Mouse (Mus musculus): ENCODE results near the gene Aldh3a2. TPM values are rescaled to one million over a fixed set of nuclear protein-coding genes. Genes with fewer than 3 reads are reported as not detected.
"Not testable (repeated sequence)": the region's sequence is repeated elsewhere in the genome, so short reads cannot be mapped to it uniquely, and the experiment has no call there.

Gene Aldh3a2
- total and polyA plus RNA-seq, 3 experiments, result 11.0 to 15.0 TPM; not detected in 1

DNA sequence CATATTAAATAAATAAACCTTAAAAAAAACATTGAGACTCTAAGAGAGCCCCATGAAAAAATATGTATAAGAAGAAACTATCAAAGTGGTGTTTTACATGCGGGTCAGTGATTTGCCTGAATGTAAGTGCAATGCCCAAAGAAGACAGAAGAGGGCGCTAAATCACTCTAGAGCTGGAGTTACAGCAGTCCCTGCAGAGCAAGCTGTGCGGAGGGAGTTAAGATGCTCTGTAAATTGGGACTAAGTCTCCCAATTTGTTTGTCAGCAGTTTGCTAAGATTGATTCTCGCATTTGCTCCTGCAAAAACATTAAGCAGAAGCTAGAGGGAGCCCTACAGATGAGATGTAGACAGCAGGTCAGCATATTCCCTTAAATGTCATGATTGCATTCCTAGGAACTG, 38.1 kb upstream of the Aldh3a2 start (continued):
- no peak for TF ChIP-seq CHD1 (IDR thresholded peaks at IDR 0.05; ENCODE audit: low read depth, low read length)

DNA sequence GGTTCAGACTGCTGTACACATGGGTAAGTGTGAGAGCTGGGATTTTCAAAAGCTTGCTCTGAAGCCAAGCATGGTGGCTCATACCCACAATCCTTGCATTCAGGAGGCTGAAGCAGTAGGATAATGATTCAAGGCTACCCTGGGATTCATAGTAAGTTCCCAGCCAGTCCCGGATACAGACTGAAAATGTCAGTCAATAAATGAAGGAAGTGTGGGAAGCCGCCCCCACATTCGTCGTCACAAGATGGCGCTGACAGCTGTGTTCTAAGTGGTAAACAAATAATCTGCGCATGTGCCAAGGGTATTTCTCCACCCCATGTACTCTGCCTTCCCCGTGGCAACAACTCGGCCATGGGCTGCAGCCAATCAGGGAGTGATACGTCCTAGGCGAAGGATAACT, 37.3 kb upstream of the Aldh3a2 start:
- TF ChIP-seq HCFC1 (IDR thresholded peaks at IDR 0.05; ENCODE audit: low read depth, low read length) (peak; percentile 65), CTCF (IDR thresholded peaks at IDR 0.05 in 2 of 3, conservative IDR thresholded peaks at IDR 0.05 in 1 of 3; ENCODE audit: control insufficient read depth in 1 of 3, insufficient read depth in 1 of 3, low read depth in 2 of 3, low read length in 3 of 3, poor library complexity in 1 of 3, severe bottlenecking in 1 of 3) (peak in 2 of 3 experiments; percentile 9 to 13; a peak in 1 of 6 replicates), SIN3A (IDR thresholded peaks at IDR 0.05; ENCODE audit: low read length) (peak; percentile 35; the same call in 1 of the 2 replicates), ELF1 (IDR thresholded peaks at IDR 0.05; ENCODE audit: low read depth, low read length) (0 out of 2 replicates have a peak, but pooled peaks have one; percentile 27), MXI1 (IDR thresholded peaks at IDR 0.05; ENCODE audit: low read depth, low read length) (peak; percentile 21; the same call in 1 of the 2 replicates), NRF1 (IDR thresholded peaks at IDR 0.05; ENCODE audit: insufficient read depth, low read depth, low read length, poor library complexity, severe bottlenecking) (peak; percentile 31; the same call in 1 of the 2 replicates), SMC3 (IDR thresholded peaks at IDR 0.05; ENCODE audit: low read depth, low read length) (peak; percentile 20; the same call in 1 of the 2 replicates)
- peak overlapping the region; percentile 51 for H3K9ac ChIP-seq (ENCODE audit: control insufficient read depth, low read depth, low read length, poor library complexity, severe bottlenecking)

DNA sequence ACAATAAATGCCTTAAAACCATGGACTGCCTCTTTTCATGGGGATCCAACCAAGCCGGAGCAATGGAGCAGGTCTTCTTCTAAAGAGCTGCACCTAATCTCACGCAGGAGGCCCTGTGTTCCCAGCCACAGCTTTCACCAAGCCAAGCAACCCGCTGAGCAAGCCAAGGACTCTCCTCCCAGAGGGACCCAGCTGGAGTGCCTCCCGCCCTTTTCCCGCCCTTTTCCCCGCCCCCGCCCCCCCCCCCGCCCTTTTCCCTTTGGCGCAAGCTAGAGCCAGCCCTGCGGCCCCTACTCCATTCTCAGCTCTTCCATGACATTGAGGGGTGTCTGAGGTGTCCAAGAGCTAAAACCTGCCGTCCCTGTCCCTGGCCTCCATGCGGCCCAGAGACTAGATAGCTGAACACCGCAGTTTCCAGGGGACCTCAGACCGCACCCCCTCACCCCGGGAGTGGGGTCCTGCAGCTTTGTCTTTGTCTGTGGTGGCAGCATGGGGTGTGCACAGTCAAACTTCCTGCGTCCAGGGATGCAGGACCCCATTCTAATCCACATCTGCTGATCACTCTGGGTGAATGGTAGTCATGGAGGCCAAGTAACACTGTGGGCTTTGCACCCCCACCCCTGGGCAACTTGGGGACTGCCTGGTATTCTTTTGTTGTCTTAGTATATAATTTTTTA, 33.6 kb upstream of the Aldh3a2 start:
- peak overlapping the region; percentile 20; the same call in 1 of the 2 replicates for H3K9ac ChIP-seq (ENCODE audit: control insufficient read depth, low read depth, low read length, poor library complexity, severe bottlenecking)
- H3K79me2 ChIP-seq (ENCODE audit: control insufficient read depth, insufficient read depth, low read length, poor library complexity), result no peaks in the 10 kb centered on the region
- H3K27ac ChIP-seq (ENCODE audit: control insufficient read depth, low read depth, low read length), result no peak overlapping the region
- peaks cover 0 to 11% of the 10 kb centered on the region in 2 experiments; a peak in 2 of 4 replicates for H3K36me3 ChIP-seq (ENCODE audit: control insufficient read depth in 1 of 2, insufficient read depth in 2 of 2, low read length in 2 of 2)
- DNase-seq (ENCODE audit: low read depth, low spot score), result no peak
- peaks cover 17 to 28% of the 10 kb centered on the region in 2 experiments; a peak in 3 of 4 replicates for H3K4me1 ChIP-seq (ENCODE audit: control insufficient read depth in 1 of 2, insufficient read depth in 2 of 2, low read length in 2 of 2)
- H3K4me3 ChIP-seq (ENCODE audit: control insufficient read depth in 1 of 2, insufficient read depth in 1 of 2, low read depth in 2 of 2, low read length in 2 of 2), result peak overlapping the region in 1 of 2 experiments; percentile 28; a peak in 1 of 4 replicates
- H3K27me3 ChIP-seq (ENCODE audit: control insufficient read depth in 1 of 2, insufficient read depth in 2 of 2, low read length in 2 of 2), result peaks cover 2 to 6% of the 10 kb centered on the region in 2 experiments; a peak in 2 of 4 replicates
- no peaks in the 10 kb centered on the region for H3K9me3 ChIP-seq (replicated peaks; ENCODE audit: insufficient read depth, low read length)
- TF ChIP-seq GATA1 (IDR thresholded peaks at IDR 0.05; ENCODE audit: low read depth, low read length), result no peak
- TF ChIP-seq ETS1 (IDR thresholded peaks at IDR 0.05; ENCODE audit: low read depth, low read length), result no peak
- no peak for TF ChIP-seq SMC3 (IDR thresholded peaks at IDR 0.05; ENCODE audit: low read depth, low read length)
- no peak for TF ChIP-seq CTCF (IDR thresholded peaks at IDR 0.05 in 2 of 3, conservative IDR thresholded peaks at IDR 0.05 in 1 of 3; ENCODE audit: control insufficient read depth in 1 of 3, insufficient read depth in 1 of 3, low read depth in 2 of 3, low read length in 3 of 3, poor library complexity in 1 of 3, severe bottlenecking in 1 of 3)
- no peak for TF ChIP-seq TAL1 (IDR thresholded peaks at IDR 0.05; ENCODE audit: low read length)
- no peak for TF ChIP-seq NRF1 (IDR thresholded peaks at IDR 0.05; ENCODE audit: insufficient read depth, low read depth, low read length, poor library complexity, severe bottlenecking)
- no peak for TF ChIP-seq HCFC1 (IDR thresholded peaks at IDR 0.05; ENCODE audit: low read depth, low read length)
- no peak for TF ChIP-seq NELFE (IDR thresholded peaks at IDR 0.05; ENCODE audit: low read depth, low read length)
- TF ChIP-seq USF1 (IDR thresholded peaks at IDR 0.05; ENCODE audit: low read depth, low read length), result no peak
- TF ChIP-seq KAT2A (conservative IDR thresholded peaks at IDR 0.05; ENCODE audit: low read depth, low read length), result no peak
- no peak for TF ChIP-seq ZMIZ1 (IDR thresholded peaks at IDR 0.05; ENCODE audit: low read depth, low read length)
- TF ChIP-seq TBP (IDR thresholded peaks at IDR 0.05; ENCODE audit: low read depth, low read length), result no peak
- no peak for TF ChIP-seq MXI1 (IDR thresholded peaks at IDR 0.05; ENCODE audit: low read depth, low read length)
- no peak for TF ChIP-seq EP300 (IDR thresholded peaks at IDR 0.05; ENCODE audit: low read depth in 1 of 2, low read length in 2 of 2)
- TF ChIP-seq ZKSCAN1 (IDR thresholded peaks at IDR 0.05; ENCODE audit: low read depth, low read length), result no peak
- no peak for TF ChIP-seq UBTF (IDR thresholded peaks at IDR 0.05; ENCODE audit: borderline replicate concordance, insufficient read depth, low read depth, low read length)
- TF ChIP-seq CHD2 (IDR thresholded peaks at IDR 0.05; ENCODE audit: low read length), result no peak
- no peak for TF ChIP-seq MAZ (IDR thresholded peaks at IDR 0.05; ENCODE audit: low read depth, low read length)
- TF ChIP-seq ZNF384 (IDR thresholded peaks at IDR 0.05; ENCODE audit: low read depth, low read length), result no peak
- TF ChIP-seq MYB (IDR thresholded peaks at IDR 0.05; ENCODE audit: low read depth, low read length), result no peak

More for the DNA sequence above, 37.3 kb upstream of the Aldh3a2 start:
- H3K4me3 ChIP-seq (ENCODE audit: control insufficient read depth in 1 of 2, insufficient read depth in 1 of 2, low read depth in 2 of 2, low read length in 2 of 2), result peak overlapping the region; percentile 31 to 45; a peak in 3 of 4 replicates
- peaks cover 11 to 19% of the 10 kb centered on the region in 2 experiments; a peak in 3 of 4 replicates for H3K4me1 ChIP-seq (ENCODE audit: control insufficient read depth in 1 of 2, insufficient read depth in 2 of 2, low read length in 2 of 2)
- DNase-seq (ENCODE audit: low read depth, low spot score), result peak; percentile 60
- peak overlapping the region; percentile 32; the same call in 1 of the 2 replicates for H3K27ac ChIP-seq (ENCODE audit: control insufficient read depth, low read depth, low read length)
- H3K9me3 ChIP-seq (replicated peaks; ENCODE audit: insufficient read depth, low read length); H3K36me3 ChIP-seq (ENCODE audit: control insufficient read depth in 1 of 2, insufficient read depth in 2 of 2, low read length in 2 of 2); H3K27me3 ChIP-seq (ENCODE audit: control insufficient read depth in 1 of 2, insufficient read depth in 2 of 2, low read length in 2 of 2); H3K79me2 ChIP-seq (ENCODE audit: control insufficient read depth, insufficient read depth, low read length, poor library complexity): not testable (repeated sequence)

Data from MEL (cell line).